Mouse (Mus musculus) CD4-positive, CD25-positive, alpha-beta regulatory T cell, adult 2 months (primary cell): ENCODE results near the gene Mtmr12.
A peak's percentile ranks its signal among the peaks of the same experiment; 100 is the strongest.

Experiments
- DNase-seq: peaks from one replicate; pipeline ENCODE4 v3.0.0-alpha.2; 2012; ENCODE audit warnings: low read depth, low spot score

Mtmr12 gene

DNA sequence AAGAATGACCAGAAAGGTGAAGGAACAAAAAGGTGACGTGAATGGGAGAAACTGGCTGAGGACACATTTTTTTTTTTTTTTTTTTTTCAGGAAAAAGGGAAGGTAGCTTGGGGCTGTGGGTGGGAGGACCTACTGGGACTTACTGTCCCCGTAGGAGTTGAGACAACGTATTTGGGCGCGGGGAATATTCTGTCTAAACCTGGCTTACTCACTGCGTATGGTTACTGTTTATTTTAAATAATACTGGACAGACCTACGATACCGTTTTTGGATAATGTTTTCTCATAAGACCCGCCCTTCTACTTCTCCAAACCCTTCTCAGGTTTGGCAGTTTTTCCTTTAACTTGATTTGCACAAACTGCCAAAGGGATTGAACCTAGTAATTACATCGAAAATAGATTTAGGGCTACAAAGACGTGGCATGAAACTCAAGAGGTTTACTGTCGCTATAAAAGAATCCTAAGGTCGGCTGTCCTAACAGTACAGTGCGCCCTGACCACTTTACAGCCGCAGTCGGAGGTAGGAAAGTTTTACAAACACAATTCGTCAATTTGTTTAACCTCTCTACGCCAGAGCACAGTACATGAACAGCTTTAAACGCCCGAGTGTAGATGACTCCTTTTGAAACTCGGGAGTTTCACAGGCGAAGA lies 115.7 kb downstream of the Mtmr12 start:
- no peak for DNase-seq

DNA sequence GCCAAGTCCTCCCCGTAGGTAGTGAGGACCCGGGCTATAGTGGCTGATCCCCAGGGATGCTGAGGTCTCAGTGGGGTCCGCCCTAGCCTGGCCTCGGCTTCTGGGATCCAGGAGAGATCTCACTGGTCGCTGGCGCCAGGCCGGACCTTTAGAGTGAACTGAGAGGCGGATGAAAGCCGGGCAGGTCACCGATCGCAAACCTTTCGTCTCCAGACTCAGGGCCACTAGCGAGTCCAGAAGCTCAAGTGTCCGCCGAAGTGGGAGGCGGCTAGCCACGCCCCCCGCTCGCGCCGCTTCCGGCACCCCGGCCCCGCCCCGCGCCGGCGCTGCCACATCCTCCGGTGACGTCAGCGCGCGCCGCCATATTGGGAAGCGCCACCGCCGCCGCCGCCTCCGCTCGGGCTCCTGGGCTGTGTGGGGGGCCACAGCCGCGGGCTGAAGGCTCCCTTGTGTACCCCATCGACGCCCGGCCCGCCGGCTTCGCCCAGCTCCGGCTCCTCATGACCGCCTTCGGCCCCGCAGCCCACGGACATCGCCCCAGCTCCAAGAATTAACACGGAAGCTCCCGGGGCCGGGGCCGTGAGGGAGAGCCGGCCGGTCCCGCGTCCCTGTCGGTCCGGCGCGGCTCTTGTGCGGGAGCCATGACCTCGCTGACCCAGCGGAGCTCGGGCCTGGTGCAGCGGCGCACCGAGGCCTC lies 116.4 kb downstream of the Mtmr12 start, which contains the start of gene Golph3:
Gene Golph3 (plus strand): TSS at position 360 of the 697 bp plus-strand sequence.
- DNase-seq: peak; percentile 96

DNA sequence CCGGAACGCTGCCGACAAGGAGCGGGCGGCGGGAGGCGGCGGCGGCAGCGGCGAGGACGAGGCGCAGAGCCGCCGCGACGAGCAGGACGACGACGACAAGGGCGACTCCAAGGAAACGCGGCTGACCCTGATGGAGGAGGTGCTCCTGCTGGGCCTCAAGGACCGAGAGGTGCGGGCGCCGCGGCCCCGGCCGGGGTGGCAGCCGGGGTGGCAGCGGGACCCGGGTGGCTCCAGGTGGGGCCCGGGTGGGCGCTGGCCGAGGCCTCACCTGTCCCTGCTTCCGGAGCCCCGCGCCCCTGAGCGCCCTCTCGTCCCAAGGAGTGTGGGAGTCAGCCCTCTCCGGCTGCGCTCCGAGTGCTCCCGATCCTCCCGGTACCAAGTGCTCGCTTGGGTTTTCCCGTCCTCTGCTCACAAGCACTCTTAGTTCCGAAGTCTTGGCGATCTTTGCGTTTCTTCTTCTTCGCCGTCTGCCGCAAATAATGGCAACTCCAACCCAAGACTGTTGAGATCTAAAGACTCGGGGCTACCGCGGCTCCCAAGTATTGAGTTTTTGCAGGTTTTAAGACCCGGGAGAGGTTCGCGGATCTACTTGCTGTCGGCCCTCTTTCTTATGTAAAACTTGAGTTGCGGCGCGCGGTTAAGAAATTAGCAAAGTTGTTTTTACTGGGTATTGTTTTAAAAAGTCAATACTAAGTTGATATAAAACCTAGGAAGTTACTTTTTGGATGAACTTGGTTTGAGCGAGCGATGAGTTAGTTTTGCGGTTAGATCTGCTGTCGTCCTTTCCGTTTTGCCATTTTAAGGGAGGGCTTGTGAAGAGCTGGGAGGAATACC lies 117.2 kb downstream of the Mtmr12 start, which contains the start of gene 1810049J17Rik:
Gene 1810049J17Rik (minus strand): TSS at position 112 of the 834 bp plus-strand sequence.
- DNase-seq: peak; percentile 69

DNA sequence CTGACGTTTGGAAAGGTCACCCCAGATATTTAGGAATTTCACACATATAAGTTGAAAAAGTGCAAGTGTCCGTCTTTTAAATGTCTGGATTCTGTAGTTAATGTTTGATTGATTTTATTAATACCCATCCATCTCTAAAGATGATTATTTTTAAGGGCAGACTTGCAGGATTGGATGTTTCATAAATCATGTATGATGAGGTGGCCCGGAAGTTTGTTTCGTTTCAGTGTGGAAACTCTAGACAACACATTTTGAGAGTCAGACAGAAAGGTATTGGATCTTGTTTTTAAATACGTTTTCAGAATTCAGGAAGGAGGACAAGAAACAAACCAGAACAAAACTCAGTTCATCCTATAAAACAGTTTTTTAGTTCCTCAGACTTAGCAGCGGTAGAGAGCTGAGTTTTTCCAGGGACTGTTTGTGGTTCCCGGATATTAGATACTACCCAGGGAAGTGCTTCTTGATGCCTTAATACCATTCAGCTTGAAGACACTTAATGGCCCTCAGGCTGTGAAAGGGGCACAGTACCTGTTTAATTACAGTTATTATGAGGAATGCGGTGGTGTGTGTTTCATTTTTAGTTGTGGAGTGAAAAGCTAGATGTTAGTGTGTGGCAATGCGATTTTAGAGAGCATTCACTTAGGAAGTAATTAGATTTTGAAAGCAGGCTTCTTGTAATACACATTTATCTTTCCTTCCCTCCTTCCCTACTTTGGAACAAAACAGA lies 118.0 kb downstream of the Mtmr12 start:
- DNase-seq: peak; percentile 61
